Comparison of ENCODE assay signal across 11 mouse cellular contexts in the genomic region with DNA sequence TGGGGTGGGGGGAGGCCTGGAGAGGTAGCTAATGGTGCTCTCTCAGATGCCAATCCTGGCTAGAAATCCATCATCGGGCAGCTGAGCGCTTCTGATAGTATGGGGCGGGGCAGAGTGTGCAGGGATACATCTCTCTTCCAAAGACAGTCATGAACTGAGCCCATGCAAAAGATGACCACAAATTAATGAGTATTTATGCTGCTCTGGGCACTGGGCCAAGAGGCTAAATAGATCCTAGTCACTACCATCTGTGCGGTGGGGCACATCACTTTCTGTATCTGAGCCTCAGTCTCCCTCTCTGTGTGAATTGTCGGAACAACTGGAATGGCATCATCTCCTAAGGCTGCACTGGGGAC. TPM values are rescaled to one million over a fixed set of nuclear protein-coding genes. Genes with fewer than 3 reads are reported as not detected.
DNase-seq lines count a peak whose midpoint lies in the region; ATAC-seq lines count a peak whose summit lies in the region.
"Had no signal": no experiment of that assay in that cellular context is flagged by ENCODE, and none has a peak within 500 bp of the region (broad histone marks: within the 10 kb centered on the region; RNA-seq: fewer than 3 reads in every experiment).

No protein-coding gene starts in this region.

- H3K27ac ChIP-seq in hindbrain, embryonic 10.5 days = peak overlapping the region; percentile 73; the same call in 1 of the 2 replicates
- no peak overlapping the region; the same call in 1 of the 2 replicates for H3K27ac ChIP-seq in hindbrain, embryonic 11.5 days (ENCODE audit: low read depth, low read length)
- no peak overlapping the region for H3K27ac ChIP-seq in hindbrain, embryonic 16.5 days (ENCODE audit: low read depth, low read length)
- H3K27ac ChIP-seq in embryonic facial prominence, embryonic 10.5 days (replicated peaks) = no peak overlapping the region
- no peak overlapping the region for H3K27ac ChIP-seq in kidney, embryonic 16.5 days (ENCODE audit: low read length)
- H3K27ac ChIP-seq: heart, embryonic 15.5 days; liver, embryonic 13.5 days had no signal

- no peaks in the 10 kb centered on the region for H3K9me3 ChIP-seq in hindbrain, embryonic 10.5 days
- no peaks in the 10 kb centered on the region for H3K9me3 ChIP-seq in hindbrain, embryonic 11.5 days (ENCODE audit: control insufficient read depth, low read length)
- H3K9me3 ChIP-seq in hindbrain, embryonic 16.5 days (ENCODE audit: control insufficient read depth, low read length) = no peaks in the 10 kb centered on the region
- no peaks in the 10 kb centered on the region for H3K9me3 ChIP-seq in embryonic facial prominence, embryonic 10.5 days
- no peaks in the 10 kb centered on the region for H3K9me3 ChIP-seq in kidney, embryonic 16.5 days (ENCODE audit: low read length)
- H3K9me3 ChIP-seq: heart, embryonic 15.5 days; liver, embryonic 13.5 days had no signal

- peaks cover 20% of the 10 kb centered on the region for H3K27me3 ChIP-seq in hindbrain, embryonic 10.5 days (ENCODE audit: insufficient read depth, poor library complexity, severe bottlenecking)
- no peaks in the 10 kb centered on the region for H3K27me3 ChIP-seq in hindbrain, embryonic 11.5 days (ENCODE audit: control insufficient read depth, insufficient read depth, low read length)
- H3K27me3 ChIP-seq in hindbrain, embryonic 16.5 days (replicated peaks; ENCODE audit: control insufficient read depth, insufficient read depth, low read length) = no peaks in the 10 kb centered on the region
- peaks cover 41% of the 10 kb centered on the region for H3K27me3 ChIP-seq in embryonic facial prominence, embryonic 10.5 days (replicated peaks; ENCODE audit: low read depth, poor library complexity, severe bottlenecking)
- H3K27me3 ChIP-seq in kidney, embryonic 16.5 days (ENCODE audit: insufficient read depth, low read length) = no peaks in the 10 kb centered on the region

- 87% methylated on average over 5 of the region's 5 CpGs for WGBS in hindbrain, embryonic 10.5 days
- WGBS in hindbrain, embryonic 11.5 days = 83% methylated on average over 5 of the region's 5 CpGs
- WGBS in hindbrain, embryonic 16.5 days = 47% methylated on average over 5 of the region's 5 CpGs
- WGBS in embryonic facial prominence, embryonic 10.5 days = 92% methylated on average over 5 of the region's 5 CpGs
- WGBS in kidney, embryonic 16.5 days = 79% methylated on average over 5 of the region's 5 CpGs

- H3K4me2 ChIP-seq in hindbrain, embryonic 11.5 days (replicated peaks; ENCODE audit: low read depth, low read length) = no peak overlapping the region
- H3K4me2 ChIP-seq in hindbrain, embryonic 16.5 days (ENCODE audit: low read length) = no peak overlapping the region
- no peak overlapping the region for H3K4me2 ChIP-seq in kidney, embryonic 16.5 days (replicated peaks; ENCODE audit: low read depth, low read length)
- H3K4me2 ChIP-seq: heart, embryonic 15.5 days; liver, embryonic 13.5 days had no signal

- H3K4me1 ChIP-seq in hindbrain, embryonic 10.5 days (replicated peaks) = peaks cover 59% of the 10 kb centered on the region
- peaks cover 21% of the 10 kb centered on the region for H3K4me1 ChIP-seq in hindbrain, embryonic 11.5 days (replicated peaks; ENCODE audit: control insufficient read depth, insufficient read depth, low read length)
- peaks cover 20% of the 10 kb centered on the region for H3K4me1 ChIP-seq in hindbrain, embryonic 16.5 days (ENCODE audit: control insufficient read depth, insufficient read depth, low read depth, low read length)
- peaks cover 45% of the 10 kb centered on the region for H3K4me1 ChIP-seq in embryonic facial prominence, embryonic 10.5 days
- peaks cover 8% of the 10 kb centered on the region for H3K4me1 ChIP-seq in kidney, embryonic 16.5 days (ENCODE audit: insufficient read depth, low read length)

- ATAC-seq in hindbrain, embryonic 11.5 days (ENCODE audit: low FRiP score) = no peak
- peak; percentile 44 for ATAC-seq in hindbrain, embryonic 16.5 days
- ATAC-seq in kidney, embryonic 16.5 days (ENCODE audit: low FRiP score, low TSS enrichment) = no peak

- H3K4me3 ChIP-seq in hindbrain, embryonic 10.5 days = no peak overlapping the region
- H3K4me3 ChIP-seq in hindbrain, embryonic 11.5 days (ENCODE audit: low read depth, low read length) = no peak overlapping the region
- no peak overlapping the region for H3K4me3 ChIP-seq in hindbrain, embryonic 16.5 days (ENCODE audit: low read length)
- H3K4me3 ChIP-seq in embryonic facial prominence, embryonic 10.5 days = no peak overlapping the region
- no peak overlapping the region for H3K4me3 ChIP-seq in kidney, embryonic 16.5 days (ENCODE audit: low read length)
- H3K4me3 ChIP-seq: heart, embryonic 15.5 days; liver, embryonic 13.5 days had no signal

- no peaks in the 10 kb centered on the region for H3K36me3 ChIP-seq in hindbrain, embryonic 10.5 days
- no peaks in the 10 kb centered on the region for H3K36me3 ChIP-seq in hindbrain, embryonic 11.5 days (ENCODE audit: control insufficient read depth, insufficient read depth, low read length)
- H3K36me3 ChIP-seq in hindbrain, embryonic 16.5 days (ENCODE audit: control insufficient read depth, insufficient read depth, low read length) = no peaks in the 10 kb centered on the region
- no peaks in the 10 kb centered on the region for H3K36me3 ChIP-seq in embryonic facial prominence, embryonic 10.5 days (replicated peaks)
- H3K36me3 ChIP-seq in kidney, embryonic 16.5 days (ENCODE audit: insufficient read depth, low read length) = no peaks in the 10 kb centered on the region
- H3K36me3 ChIP-seq: heart, embryonic 15.5 days; liver, embryonic 13.5 days had no signal

- no peak overlapping the region for H3K9ac ChIP-seq in hindbrain, embryonic 11.5 days (ENCODE audit: low read depth, low read length)
- no peak overlapping the region for H3K9ac ChIP-seq in hindbrain, embryonic 16.5 days (ENCODE audit: low read depth, low read length)
- H3K9ac ChIP-seq in kidney, embryonic 16.5 days (replicated peaks; ENCODE audit: low read length) = no peak overlapping the region
- H3K9ac ChIP-seq: heart, embryonic 15.5 days; liver, embryonic 13.5 days had no signal

- DNase-seq in hindbrain, embryonic 10.5 days (ENCODE audit: low spot score) = no peak
- no peak for DNase-seq in hindbrain, embryonic 11.5 days (ENCODE audit: low spot score)
- DNase-seq in MN1 (ENCODE audit: low spot score) = peak; percentile 58
- peak; percentile 41 to 60 for DNase-seq in cerebellum, postnatal 25 days
- DNase-seq in embryonic facial prominence, embryonic 10.5 days (ENCODE audit: low spot score) = no peak
- DNase-seq in adrenal gland, postnatal 36 days = no peak
- DNase-seq: kidney, adult 2 months; liver, embryonic 13.5 days had no signal

RNA-seq across cellular contexts. Expression of gene Trp53i11, which starts 16.5 kb away (rescaled TPM):
- 202 and 281 TPM in 2 replicates for polyA plus RNA-seq in hindbrain, embryonic 10.5 days (2016; fragmentation: Nextera tagmentation; extraction: Ambion mirVana)
- polyA plus RNA-seq in hindbrain, embryonic 11.5 days (2014; fragmentation: Nextera tagmentation; extraction: Ambion mirVana) = 204 and 221 TPM in 2 replicates
- polyA plus RNA-seq in hindbrain, embryonic 16.5 days (2015; fragmentation: Nextera tagmentation; extraction: Ambion mirVana) = 74.7 and 123 TPM in 2 replicates
- polyA plus RNA-seq in embryonic facial prominence, embryonic 10.5 days (2016; fragmentation: Nextera tagmentation; extraction: Ambion mirVana) = 72.5 and 95.2 TPM in 2 replicates
- total RNA-seq in adrenal gland, postnatal 36 days (2021) = 10 to 100 TPM; 48.9 to 70.7 TPM
- 36.5 and 48.8 TPM in 2 replicates for polyA plus RNA-seq in kidney, embryonic 16.5 days (2015; fragmentation: Nextera tagmentation; extraction: Ambion mirVana)

Comparison
In these comparisons a context has a peak if more than half of its experiments do, and no peak if none do; other contexts are left out.
1. DNase-seq: peak in MN1 (single experiment) and cerebellum, postnatal 25 days (2 of 2); none in hindbrain, embryonic 10.5 days (single experiment), hindbrain, embryonic 11.5 days (single experiment), embryonic facial prominence, embryonic 10.5 days (single experiment) and adrenal gland, postnatal 36 days (0 of 2).